Mouse (Mus musculus): ENCODE measurements around the gene Cnr2.

- no peak for TF ChIP-seq CHD2 (IDR thresholded peaks at IDR 0.05; ENCODE audit: low read length)
- no peak for TF ChIP-seq TAL1 (IDR thresholded peaks at IDR 0.05; ENCODE audit: low read length)
- TF ChIP-seq CTCF (IDR thresholded peaks at IDR 0.05 in 2 of 3, conservative IDR thresholded peaks at IDR 0.05 in 1 of 3; ENCODE audit: control insufficient read depth in 1 of 3, insufficient read depth in 1 of 3, low read depth in 2 of 3, low read length in 3 of 3, poor library complexity in 1 of 3, severe bottlenecking in 1 of 3) = no peak
- no peak for TF ChIP-seq ZMIZ1 (IDR thresholded peaks at IDR 0.05; ENCODE audit: low read depth, low read length)
- no peak for TF ChIP-seq EP300 (IDR thresholded peaks at IDR 0.05; ENCODE audit: low read depth in 1 of 2, low read length in 2 of 2)
- no peak for TF ChIP-seq POLR2A (IDR thresholded peaks at IDR 0.05; ENCODE audit: control insufficient read depth in 1 of 2, insufficient read depth in 1 of 2, low read depth in 1 of 2, low read length in 2 of 2, poor library complexity in 1 of 2)
- TF ChIP-seq USF1 (IDR thresholded peaks at IDR 0.05; ENCODE audit: low read depth, low read length) = no peak
Measured at GRCm38 (mm10) chr4:135949475-135949874, 54.3 kb downstream of the Cnr2 start.
